Mouse (Mus musculus) stomach, embryonic 15.5 days (tissue): Measurements from ENCODE around the gene Hdgf. TPM values are rescaled to one million over a fixed set of nuclear protein-coding genes. Genes with fewer than 3 reads are reported as not detected.

Experiments
- ATAC-seq: fragments of 200-750 bp; cut with Nextera tagmentation; 2 replicates; pipeline ENCODE4 v1.8.0; 2017; ENCODE audit warnings: low read depth, moderate number of reproducible peaks, moderate TSS enrichment; ENCODE audit not compliant: insufficient read depth, low FRiP score
- H3K27ac ChIP-seq: fragments of 300-500 bp; sonication (generic); 2 replicates; pipeline ENCODE4 v1.5.1; 2015; ENCODE audit warnings: mild to moderate bottlenecking, inconsistent platforms
- H3K27me3 ChIP-seq: fragments of 300-500 bp; sonication (generic); replicated peaks from 2 replicates; pipeline ENCODE4 v1.6.1; 2015; ENCODE audit warnings: inconsistent platforms
- H3K36me3 ChIP-seq: fragments of 300-500 bp; sonication (generic); 2 replicates; pipeline ENCODE4 v1.6.1; 2015; ENCODE audit warnings: inconsistent platforms
- H3K4me1 ChIP-seq: fragments of 300-500 bp; sonication (generic); 2 replicates; pipeline ENCODE4 v1.6.1; 2015; ENCODE audit warnings: inconsistent platforms
- H3K4me2 ChIP-seq: fragments of 300-500 bp; sonication (generic); 2 replicates; pipeline ENCODE4 v1.6.1; 2015; ENCODE audit warnings: mild to moderate bottlenecking, inconsistent platforms
- H3K4me3 ChIP-seq: fragments of 300-500 bp; sonication (generic); replicated peaks from 2 replicates; pipeline ENCODE4 v1.5.1; 2015; ENCODE audit warnings: inconsistent platforms
- H3K9ac ChIP-seq: fragments of 300-500 bp; sonication (generic); 2 replicates; pipeline ENCODE4 v1.6.1; 2015; ENCODE audit warnings: inconsistent platforms
- H3K9me3 ChIP-seq: fragments of 300-500 bp; sonication (generic); 2 replicates; pipeline ENCODE4 v1.6.1; 2016; ENCODE audit warnings: inconsistent platforms
- WGBS: fragments of 180-500 bp; shearing (Covaris S2); methylation state at CpG from one replicate; pipeline ENCODE4 v1.1.7; 2015; 5-methylcytosine and 5-hydroxymethylcytosine counted together
- polyA plus RNA-seq: library from polyadenylated mRNA; unstranded; fragments of >200 nt; fragmentation: Nextera tagmentation; extraction: Ambion mirVana; gene quantifications from 2 replicates; pipeline ENCODE4 v1.2.1, GENCODE M21; 2015

The Hdgf gene
- polyA plus RNA-seq, 1 experiment from 2014 or later, result 249 TPM

DNA sequence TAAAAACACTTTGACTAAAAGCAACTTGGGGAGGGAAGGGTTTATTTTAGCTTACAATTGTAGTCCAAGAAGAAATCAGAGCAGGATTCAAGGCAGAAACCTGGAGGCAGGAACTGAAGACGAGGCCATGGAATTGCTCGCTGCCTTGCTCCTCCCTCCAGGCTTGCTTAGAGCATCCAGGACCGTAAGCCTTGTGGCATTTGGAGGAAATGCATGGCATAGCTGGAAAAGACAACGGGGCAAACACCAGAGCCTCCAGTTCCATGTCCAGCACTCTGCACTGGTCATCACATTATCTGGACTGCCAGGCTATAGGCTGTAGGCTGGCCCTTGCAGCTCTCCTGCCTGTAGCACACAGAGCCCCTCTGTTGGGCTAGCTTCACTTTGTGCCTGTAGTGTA is 28.4 kb downstream of the Hdgf start:
- no peak for ATAC-seq
- Histone ChIP-seq H3K9me3 (no peaks in the 10 kb centered on the region), H3K27me3 (no peaks in the 10 kb centered on the region), H3K36me3 (peaks cover 28% of the 10 kb centered on the region), H3K4me2 (no peak overlapping the region), H3K4me3 (no peak overlapping the region), H3K27ac (no peak overlapping the region), H3K9ac (no peak overlapping the region), H3K4me1 (peaks cover 16% of the 10 kb centered on the region)
- WGBS, result 67% methylated on average over 4 of the region's 4 CpGs

GRCm38 (mm10) chr3:87935201-87935600 is 29.1 kb downstream of the Hdgf start:
- H3K36me3 ChIP-seq, result peaks cover 32% of the 10 kb centered on the region

GRCm38 (mm10) chr3:87935776-87936175 is 29.7 kb downstream of the Hdgf start:
- H3K36me3 ChIP-seq, result peaks cover 36% of the 10 kb centered on the region

More at GRCm38 (mm10) chr3:87935201-87935600, 29.1 kb downstream of the Hdgf start:
- no peak overlapping the region for H3K4me2 ChIP-seq
- WGBS, result 70% methylated on average over 4 of the region's 4 CpGs
- no peak overlapping the region for H3K9ac ChIP-seq
- no peak overlapping the region for H3K27ac ChIP-seq
- H3K4me1 ChIP-seq, result peaks cover 16% of the 10 kb centered on the region
- no peak overlapping the region for H3K4me3 ChIP-seq
- ATAC-seq, result no peak
- no peaks in the 10 kb centered on the region for H3K9me3 ChIP-seq
- no peaks in the 10 kb centered on the region for H3K27me3 ChIP-seq

GRCm38 (mm10) chr3:87940611-87941010 is 34.5 kb downstream of the Hdgf start:
- Histone ChIP-seq H3K36me3 (peaks cover 39% of the 10 kb centered on the region), H3K9me3 (no peaks in the 10 kb centered on the region), H3K27me3 (no peaks in the 10 kb centered on the region), H3K27ac (no peak overlapping the region), H3K9ac (no peak overlapping the region), H3K4me3 (no peak overlapping the region), H3K4me2 (no peak overlapping the region), H3K4me1 (0 out of 2 replicates have a peak, but pooled peaks cover 4% of the 10 kb centered on the region)
- no peak for ATAC-seq
- 61% methylated on average over 5 of the region's 5 CpGs for WGBS

More at GRCm38 (mm10) chr3:87935776-87936175, 29.7 kb downstream of the Hdgf start:
- ATAC-seq, result 0 out of 2 replicates have a peak, but pooled peaks have one; percentile 36
- no peaks in the 10 kb centered on the region for H3K9me3 ChIP-seq
- no peak overlapping the region for H3K9ac ChIP-seq
- 100% methylated on average over 2 of the region's 2 CpGs for WGBS
- H3K4me3 ChIP-seq, result no peak overlapping the region
- no peak overlapping the region for H3K27ac ChIP-seq
- H3K4me2 ChIP-seq, result no peak overlapping the region
- H3K27me3 ChIP-seq, result no peaks in the 10 kb centered on the region
- H3K4me1 ChIP-seq, result peaks cover 16% of the 10 kb centered on the region

DNA sequence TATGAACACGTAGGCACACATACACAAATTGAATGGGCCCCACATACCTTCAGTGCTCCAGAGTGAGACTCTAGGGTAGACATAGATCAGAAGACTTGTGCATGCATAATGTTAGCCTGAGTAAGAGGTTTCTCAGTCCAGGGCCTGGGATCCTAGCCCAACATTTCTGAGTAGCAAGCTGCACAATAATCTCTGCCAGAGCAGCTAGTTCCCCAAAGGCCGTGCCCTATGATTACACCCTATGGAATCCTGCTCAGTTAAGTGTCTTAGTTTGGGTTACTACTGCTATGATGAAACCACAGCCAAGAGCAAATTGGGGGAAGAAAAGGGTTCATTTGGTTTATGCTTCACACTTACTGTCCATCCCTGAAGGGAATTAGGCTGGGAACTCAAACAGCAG is 36.4 kb downstream of the Hdgf start:
- Histone ChIP-seq H3K9ac (no peak overlapping the region), H3K36me3 (peaks cover 39% of the 10 kb centered on the region), H3K9me3 (no peaks in the 10 kb centered on the region), H3K4me2 (no peak overlapping the region), H3K4me3 (no peak overlapping the region), H3K27ac (no peak overlapping the region), H3K4me1 (peaks cover 14% of the 10 kb centered on the region; the same call in 1 of the 2 replicates), H3K27me3 (0 out of 2 replicates have a peak, but pooled peaks cover 7% of the 10 kb centered on the region)
- ATAC-seq, result no peak
- 96% methylated on average over 2 of the region's 2 CpGs for WGBS

DNA sequence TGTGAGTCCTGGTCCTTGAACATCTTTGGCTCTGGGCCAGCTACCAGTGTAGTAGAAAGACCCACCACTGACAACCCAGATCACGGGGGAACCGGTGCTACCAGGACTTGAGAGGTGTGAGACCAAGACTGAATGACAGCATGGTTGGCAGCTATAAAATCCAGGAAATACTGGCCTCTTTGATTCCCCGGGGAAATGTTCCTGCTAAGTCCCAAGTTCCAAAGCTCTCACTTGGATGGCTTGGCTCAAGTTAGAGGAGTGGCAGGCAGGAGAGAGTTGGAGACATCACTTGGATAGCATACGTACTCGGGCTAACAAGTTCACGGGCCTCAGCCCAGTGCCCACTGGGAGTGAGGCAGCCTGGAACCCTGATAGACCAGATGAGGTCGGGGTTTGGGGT is 37.5 kb downstream of the Hdgf start:
- Histone ChIP-seq H3K4me1 (peaks cover 25% of the 10 kb centered on the region), H3K4me3 (no peak overlapping the region), H3K36me3 (peaks cover 34% of the 10 kb centered on the region), H3K9ac (no peak overlapping the region), H3K4me2 (no peak overlapping the region), H3K27ac (no peak overlapping the region), H3K9me3 (no peaks in the 10 kb centered on the region), H3K27me3 (peaks cover 12% of the 10 kb centered on the region; the same call in 1 of the 2 replicates)
- 78% methylated on average over 7 of the region's 7 CpGs for WGBS
- no peak for ATAC-seq

DNA sequence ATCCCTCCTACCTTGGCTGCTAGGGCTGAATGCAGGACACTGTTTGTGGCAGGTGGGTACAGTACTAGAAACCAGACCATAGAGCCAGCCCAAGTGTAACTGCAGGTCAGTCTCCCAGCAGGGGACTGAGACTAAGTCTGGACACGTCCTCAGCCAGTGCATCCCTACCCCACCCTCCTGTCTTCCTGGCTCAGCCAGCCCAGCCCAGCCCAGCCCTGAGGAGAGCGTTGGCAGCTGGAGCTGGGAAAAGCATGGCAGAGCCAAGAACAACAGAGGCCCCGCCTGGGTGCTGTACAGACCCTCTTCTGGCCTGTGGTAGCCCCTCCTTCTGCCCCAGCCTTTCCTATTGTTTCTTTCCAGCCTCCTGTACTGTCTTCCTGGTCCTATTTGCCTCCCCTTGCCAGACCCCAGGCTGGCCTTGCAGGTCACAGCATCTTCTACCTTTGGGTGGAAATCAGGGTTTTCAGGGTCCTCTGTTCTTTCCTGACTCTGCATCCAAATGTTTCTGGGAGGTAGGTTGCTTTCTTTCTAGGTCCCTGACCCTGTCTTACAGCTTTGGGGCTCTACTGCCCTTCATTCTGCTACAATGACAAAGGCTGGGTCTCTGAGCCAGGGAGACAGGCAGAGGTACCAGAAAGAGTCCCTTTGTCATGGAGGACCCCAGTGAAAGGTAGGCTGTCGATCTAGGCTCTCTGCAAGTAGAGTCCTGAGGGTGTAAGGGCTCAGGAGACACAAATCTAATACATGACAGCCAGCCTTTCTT is 38.9 kb downstream of the Hdgf start:
- H3K9ac ChIP-seq, result no peak overlapping the region
- peak; percentile 51; the same call in 1 of the 2 replicates for ATAC-seq
- H3K4me1 ChIP-seq, result peaks cover 39% of the 10 kb centered on the region
- peaks cover 20% of the 10 kb centered on the region for H3K36me3 ChIP-seq
- WGBS, result 32% methylated on average over 4 of the region's 4 CpGs
- H3K4me2 ChIP-seq, result no peak overlapping the region
- no peak overlapping the region for H3K27ac ChIP-seq
- no peaks in the 10 kb centered on the region for H3K9me3 ChIP-seq
- H3K4me3 ChIP-seq, result no peak overlapping the region
- H3K27me3 ChIP-seq, result peaks cover 18% of the 10 kb centered on the region

- no peak overlapping the region for H3K27ac ChIP-seq
- no peak overlapping the region for H3K4me2 ChIP-seq
- peaks cover 23% of the 10 kb centered on the region for H3K27me3 ChIP-seq
- no peak overlapping the region for H3K4me3 ChIP-seq
- no peak overlapping the region for H3K9ac ChIP-seq
- H3K36me3 ChIP-seq, result peaks cover 15% of the 10 kb centered on the region
- H3K4me1 ChIP-seq, result peaks cover 44% of the 10 kb centered on the region
- no peaks in the 10 kb centered on the region for H3K9me3 ChIP-seq
- 37% methylated on average over 12 of the region's 12 CpGs for WGBS
- no peak for ATAC-seq
Observed at GRCm38 (mm10) chr3:87945781-87946540, 39.8 kb downstream of the Hdgf start.

- peaks cover 44% of the 10 kb centered on the region for H3K4me1 ChIP-seq
- H3K4me3 ChIP-seq, result no peak overlapping the region
- WGBS, result 36% methylated on average over 1 of the region's 1 CpGs
- no peak overlapping the region for H3K27ac ChIP-seq
- no peaks in the 10 kb centered on the region for H3K9me3 ChIP-seq
- H3K4me2 ChIP-seq, result 0 out of 2 replicates have a peak overlapping the region, but pooled peaks have one; percentile 63
- no peak for ATAC-seq
- no peak overlapping the region for H3K9ac ChIP-seq
- peaks cover 23% of the 10 kb centered on the region for H3K27me3 ChIP-seq
- H3K36me3 ChIP-seq, result peaks cover 10% of the 10 kb centered on the region
Observed at GRCm38 (mm10) chr3:87946541-87946860, 40.4 kb downstream of the Hdgf start.

GRCm38 (mm10) chr3:87947056-87947810 is 41.1 kb downstream of the Hdgf start:
- H3K27me3 ChIP-seq, result peaks cover 23% of the 10 kb centered on the region
- H3K4me2 ChIP-seq, result peak overlapping the region; percentile 63
- WGBS, result 7% methylated on average over 26 of the region's 26 CpGs
- H3K4me1 ChIP-seq, result peaks cover 44% of the 10 kb centered on the region
- H3K9me3 ChIP-seq, result no peaks in the 10 kb centered on the region
- H3K27ac ChIP-seq, result no peak overlapping the region
- ATAC-seq, result no peak
- H3K4me3 ChIP-seq, result peak overlapping the region; percentile 29
- H3K36me3 ChIP-seq, result peaks cover 3% of the 10 kb centered on the region; the same call in 1 of the 2 replicates
- H3K9ac ChIP-seq, result no peak overlapping the region

- WGBS, result 1% methylated on average over 16 of the region's 17 CpGs
- peaks cover 23% of the 10 kb centered on the region for H3K27me3 ChIP-seq
- H3K9me3 ChIP-seq, result no peaks in the 10 kb centered on the region
- H3K36me3 ChIP-seq, result no peaks in the 10 kb centered on the region
- no peak overlapping the region for H3K27ac ChIP-seq
- H3K4me2 ChIP-seq, result peak overlapping the region; percentile 63
- H3K9ac ChIP-seq, result no peak overlapping the region
- H3K4me3 ChIP-seq, result peak overlapping the region; percentile 29
- ATAC-seq, result no peak
- H3K4me1 ChIP-seq, result peaks cover 48% of the 10 kb centered on the region
Observed at GRCm38 (mm10) chr3:87947811-87948199, 41.7 kb downstream of the Hdgf start.
